Mouse (Mus musculus): Measurements from ENCODE around the gene Nck1. TPM values are rescaled to one million over a fixed set of nuclear protein-coding genes. Genes with fewer than 3 reads are reported as not detected.
A peak's percentile ranks its signal among the peaks of the same experiment; 100 is the strongest.

The Nck1 gene
- 62.7 and 65.7 TPM in 2 replicates for polyA plus RNA-seq (2014; fragmentation: Nextera tagmentation; extraction: Ambion mirVana)

- H3K27ac ChIP-seq (ENCODE audit: low read depth, low read length), result peak within 1 kb of the TSS; percentile 84
- WGBS (ENCODE audit: insufficient replicate concordance), result under 1% methylated on average over 76 of the region's 93 CpGs
- peaks cover 9% of the 10 kb centered on the region for H3K9me3 ChIP-seq (replicated peaks; ENCODE audit: control insufficient read depth, low read length)
- peak within 1 kb of the TSS; percentile 84 for H3K4me3 ChIP-seq (ENCODE audit: low read depth, low read length)
- peaks cover 9% of the 10 kb centered on the region; the same call in 1 of the 2 replicates for H3K4me1 ChIP-seq (ENCODE audit: control insufficient read depth, insufficient read depth, low read length)
- peak; percentile 98 for ATAC-seq (replicated peaks; ENCODE audit: insufficient number of reproducible peaks, low FRiP score, low TSS enrichment)
- peak within 1 kb of the TSS; percentile 94 for H3K9ac ChIP-seq (ENCODE audit: low read depth, low read length)
- no peaks in the 10 kb centered on the region for H3K27me3 ChIP-seq (ENCODE audit: control insufficient read depth, insufficient read depth, low read length)
- peaks cover 3% of the 10 kb centered on the region; the same call in 1 of the 2 replicates for H3K36me3 ChIP-seq (ENCODE audit: control insufficient read depth, insufficient read depth, low read length)
- peak within 1 kb of the TSS; percentile 76 for H3K4me2 ChIP-seq
Measured at GRCm38 (mm10) chr9:100545715-100546593, at the start of gene Nck1. TSS of gene Nck1 (minus strand) at chr9:100546134.

GRCm38 (mm10) chr9:100590462-100590861 lies 44.5 kb upstream of the Nck1 start:
- Histone ChIP-seq H3K27ac (ENCODE audit: low read depth, low read length) (no peak overlapping the region), H3K36me3 (ENCODE audit: control insufficient read depth, insufficient read depth, low read length) (no peaks in the 10 kb centered on the region), H3K4me2 (no peak overlapping the region), H3K9me3 (replicated peaks; ENCODE audit: control insufficient read depth, low read length) (no peaks in the 10 kb centered on the region), H3K27me3 (ENCODE audit: control insufficient read depth, insufficient read depth, low read length) (no peaks in the 10 kb centered on the region), H3K9ac (ENCODE audit: low read depth, low read length) (no peak overlapping the region), H3K4me3 (ENCODE audit: low read depth, low read length) (no peak overlapping the region), H3K4me1 (ENCODE audit: control insufficient read depth, insufficient read depth, low read length) (no peaks in the 10 kb centered on the region)
- WGBS (ENCODE audit: insufficient replicate concordance), result 63% methylated on average over 4 of the region's 4 CpGs
- no peak for ATAC-seq (replicated peaks; ENCODE audit: insufficient number of reproducible peaks, low FRiP score, low TSS enrichment)

DNA sequence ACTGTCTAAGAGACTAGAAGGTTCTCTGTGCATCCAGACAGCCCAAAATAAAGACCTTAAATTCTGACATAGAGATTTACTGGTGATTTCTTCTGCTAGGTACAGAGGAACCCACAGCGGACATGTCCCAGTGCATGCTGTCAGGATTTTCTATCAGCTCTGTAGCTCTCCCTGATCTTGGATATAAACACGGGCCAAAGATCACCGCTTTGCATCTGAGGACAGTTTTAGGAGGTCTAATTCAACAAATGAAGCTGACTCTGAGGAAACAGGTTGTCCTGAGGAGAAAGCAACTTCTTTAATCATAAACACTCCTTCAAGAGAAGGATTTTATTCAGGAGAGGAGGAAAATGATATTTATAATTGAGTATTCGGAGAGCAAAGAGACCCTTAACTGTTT lies 38.1 kb upstream of the Nck1 start:
- Histone ChIP-seq H3K4me2 (no peak overlapping the region), H3K4me3 (ENCODE audit: low read depth, low read length) (no peak overlapping the region), H3K27me3 (ENCODE audit: control insufficient read depth, insufficient read depth, low read length) (no peaks in the 10 kb centered on the region), H3K9ac (ENCODE audit: low read depth, low read length) (no peak overlapping the region), H3K27ac (ENCODE audit: low read depth, low read length) (no peak overlapping the region), H3K9me3 (replicated peaks; ENCODE audit: control insufficient read depth, low read length) (no peaks in the 10 kb centered on the region), H3K4me1 (ENCODE audit: control insufficient read depth, insufficient read depth, low read length) (peaks cover 7% of the 10 kb centered on the region; the same call in 1 of the 2 replicates), H3K36me3 (ENCODE audit: control insufficient read depth, insufficient read depth, low read length) (no peaks in the 10 kb centered on the region)
- ATAC-seq (replicated peaks; ENCODE audit: insufficient number of reproducible peaks, low FRiP score, low TSS enrichment), result no peak
- 83% methylated on average over 4 of the region's 4 CpGs for WGBS (ENCODE audit: insufficient replicate concordance)

- 49% methylated on average over 13 of the region's 13 CpGs for WGBS (ENCODE audit: insufficient replicate concordance)
- no peak overlapping the region for H3K4me3 ChIP-seq (ENCODE audit: low read depth, low read length)
- H3K9me3 ChIP-seq (replicated peaks; ENCODE audit: control insufficient read depth, low read length), result no peaks in the 10 kb centered on the region
- no peaks in the 10 kb centered on the region for H3K27me3 ChIP-seq (ENCODE audit: control insufficient read depth, insufficient read depth, low read length)
- peaks cover 7% of the 10 kb centered on the region; the same call in 1 of the 2 replicates for H3K4me1 ChIP-seq (ENCODE audit: control insufficient read depth, insufficient read depth, low read length)
- H3K27ac ChIP-seq (ENCODE audit: low read depth, low read length), result no peak overlapping the region
- no peak overlapping the region for H3K9ac ChIP-seq (ENCODE audit: low read depth, low read length)
- no peaks in the 10 kb centered on the region for H3K36me3 ChIP-seq (ENCODE audit: control insufficient read depth, insufficient read depth, low read length)
- no peak; the same call in 1 of the 2 replicates for ATAC-seq (replicated peaks; ENCODE audit: insufficient number of reproducible peaks, low FRiP score, low TSS enrichment)
- H3K4me2 ChIP-seq, result peak overlapping the region; percentile 3; the same call in 1 of the 2 replicates
Measured at GRCm38 (mm10) chr9:100582883-100583575, 37.1 kb upstream of the Nck1 start.

DNA sequence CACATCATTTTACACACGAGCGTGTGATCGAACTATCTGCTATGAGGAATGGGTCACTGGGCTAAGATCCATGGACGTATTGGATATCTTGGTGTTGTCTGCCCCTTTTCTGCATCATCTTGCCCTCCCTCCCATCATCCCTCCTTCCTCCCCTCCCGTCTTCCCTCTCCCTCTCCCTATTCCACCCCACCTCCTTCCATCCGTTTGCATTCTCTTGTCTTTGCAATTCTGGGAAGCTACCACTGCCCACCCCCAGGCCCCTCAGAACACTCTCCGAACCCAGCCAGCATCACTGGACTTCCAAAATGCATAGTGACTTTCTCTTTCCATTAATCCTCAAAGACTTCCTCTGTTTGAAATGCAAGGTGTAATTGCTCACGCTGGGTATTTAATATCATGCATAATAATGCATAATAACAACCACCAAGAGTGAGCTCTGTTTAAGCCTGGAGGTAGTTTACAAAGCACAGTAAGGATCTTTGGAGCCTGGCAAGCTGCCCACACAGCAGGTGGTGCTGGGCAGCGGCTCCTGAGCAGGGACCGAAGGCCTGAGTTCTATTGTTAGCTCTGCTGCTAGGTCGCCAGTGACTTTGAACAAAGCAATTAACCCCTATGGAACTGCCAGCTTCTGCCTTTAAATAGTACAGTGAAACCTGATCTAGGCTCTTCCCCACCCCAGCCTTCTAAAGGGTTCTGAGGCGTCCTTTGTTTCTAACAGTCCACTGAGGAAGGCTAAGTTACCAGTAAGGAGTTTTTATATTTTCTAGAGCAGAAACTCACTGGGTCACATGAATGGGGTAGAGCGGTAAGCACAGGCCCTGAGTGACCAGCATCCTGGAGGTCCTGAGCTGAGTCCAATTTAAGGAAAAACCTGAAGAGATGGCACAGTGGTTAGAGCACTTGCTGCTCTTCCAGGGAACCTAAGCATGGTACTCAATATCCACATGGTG lies 35.9 kb upstream of the Nck1 start:
- 42% methylated on average over 13 of the region's 13 CpGs for WGBS (ENCODE audit: insufficient replicate concordance)
- peak; percentile 65 for ATAC-seq (replicated peaks; ENCODE audit: insufficient number of reproducible peaks, low FRiP score, low TSS enrichment)
- Histone ChIP-seq H3K4me1 (ENCODE audit: control insufficient read depth, insufficient read depth, low read length) (peaks cover 7% of the 10 kb centered on the region; the same call in 1 of the 2 replicates), H3K9me3 (replicated peaks; ENCODE audit: control insufficient read depth, low read length) (no peaks in the 10 kb centered on the region), H3K27me3 (ENCODE audit: control insufficient read depth, insufficient read depth, low read length) (no peaks in the 10 kb centered on the region), H3K4me2 (no peak overlapping the region; the same call in 1 of the 2 replicates), H3K27ac (ENCODE audit: low read depth, low read length) (peak overlapping the region; percentile 54), H3K36me3 (ENCODE audit: control insufficient read depth, insufficient read depth, low read length) (no peaks in the 10 kb centered on the region), H3K9ac (ENCODE audit: low read depth, low read length) (no peak overlapping the region), H3K4me3 (ENCODE audit: low read depth, low read length) (no peak overlapping the region)

GRCm38 (mm10) chr9:100580196-100580740 lies 34.3 kb upstream of the Nck1 start:
- Histone ChIP-seq H3K9ac (ENCODE audit: low read depth, low read length) (no peak overlapping the region), H3K4me2 (no peak overlapping the region), H3K27me3 (ENCODE audit: control insufficient read depth, insufficient read depth, low read length) (no peaks in the 10 kb centered on the region), H3K27ac (ENCODE audit: low read depth, low read length) (no peak overlapping the region), H3K9me3 (replicated peaks; ENCODE audit: control insufficient read depth, low read length) (no peaks in the 10 kb centered on the region), H3K4me1 (ENCODE audit: control insufficient read depth, insufficient read depth, low read length) (peaks cover 7% of the 10 kb centered on the region; the same call in 1 of the 2 replicates), H3K4me3 (ENCODE audit: low read depth, low read length) (no peak overlapping the region), H3K36me3 (ENCODE audit: control insufficient read depth, insufficient read depth, low read length) (no peaks in the 10 kb centered on the region)
- 61% methylated on average over 20 of the region's 20 CpGs for WGBS (ENCODE audit: insufficient replicate concordance)
- ATAC-seq (replicated peaks; ENCODE audit: insufficient number of reproducible peaks, low FRiP score, low TSS enrichment), result no peak

- 54% methylated on average over 5 of the region's 5 CpGs for WGBS (ENCODE audit: insufficient replicate concordance)
- H3K27ac ChIP-seq (ENCODE audit: low read depth, low read length), result no peak overlapping the region
- no peaks in the 10 kb centered on the region for H3K27me3 ChIP-seq (ENCODE audit: control insufficient read depth, insufficient read depth, low read length)
- H3K9ac ChIP-seq (ENCODE audit: low read depth, low read length), result no peak overlapping the region
- no peaks in the 10 kb centered on the region for H3K36me3 ChIP-seq (ENCODE audit: control insufficient read depth, insufficient read depth, low read length)
- H3K4me1 ChIP-seq (ENCODE audit: control insufficient read depth, insufficient read depth, low read length), result no peaks in the 10 kb centered on the region
- H3K9me3 ChIP-seq (replicated peaks; ENCODE audit: control insufficient read depth, low read length), result no peaks in the 10 kb centered on the region
- no peak overlapping the region for H3K4me3 ChIP-seq (ENCODE audit: low read depth, low read length)
- ATAC-seq (replicated peaks; ENCODE audit: insufficient number of reproducible peaks, low FRiP score, low TSS enrichment), result no peak
- no peak overlapping the region for H3K4me2 ChIP-seq
Measured at GRCm38 (mm10) chr9:100573942-100574341, 28.0 kb upstream of the Nck1 start.

Measured in heart, embryonic 11.5 days (tissue).